Mouse (Mus musculus) liver, adult 2 months (tissue): ENCODE data around the gene Clba1. TPM values are rescaled to one million over a fixed set of nuclear protein-coding genes. Genes with fewer than 3 reads are reported as not detected.

ENCODE experiments used
- DNase-seq: peaks from one replicate; pipeline ENCODE4 v3.0.0-alpha.2; 2011; ENCODE audit warnings: low read depth, low spot score; ENCODE audit errors: extremely low read depth
- H3K27ac ChIP-seq: fragments of 200-500 bp; replicated peaks from 2 replicates; pipeline ENCODE4 v1.5.1; 2012; ENCODE audit warnings: low read depth, mild to moderate bottlenecking, control low read depth, inconsistent platforms, low read length; ENCODE audit not compliant: insufficient read depth
- H3K27me3 ChIP-seq: fragments of 200-500 bp; 2 replicates; pipeline ENCODE4 v1.6.1; 2012; ENCODE audit warnings: mild to moderate bottlenecking, moderate library complexity, low read length, inconsistent platforms; ENCODE audit not compliant: control insufficient read depth, insufficient read depth
- H3K36me3 ChIP-seq: fragments of 200-500 bp; 2 replicates; pipeline ENCODE4 v1.6.1; 2012; ENCODE audit warnings: low read length, inconsistent platforms; ENCODE audit not compliant: control insufficient read depth, insufficient read depth
- H3K4me1 ChIP-seq: fragments of 200-500 bp; 2 replicates; pipeline ENCODE4 v1.6.1; 2011; ENCODE audit warnings: low read length; ENCODE audit not compliant: control insufficient read depth, insufficient read depth
- H3K4me3 ChIP-seq: fragments of 200-500 bp; 2 replicates; pipeline ENCODE4 v1.5.1; 2011; ENCODE audit warnings: low read depth, mild to moderate bottlenecking, control low read depth, low read length, moderate library complexity; ENCODE audit not compliant: insufficient read depth
- H3K79me2 ChIP-seq: fragments of 200-500 bp; 2 replicates; pipeline ENCODE4 v1.6.1; 2012; ENCODE audit warnings: inconsistent platforms, mild to moderate bottlenecking, low read length, moderate library complexity; ENCODE audit not compliant: control insufficient read depth, insufficient read depth
- H3K9ac ChIP-seq: fragments of 200-500 bp; 2 replicates; pipeline ENCODE4 v1.6.1; 2012; ENCODE audit warnings: low read depth, mild to moderate bottlenecking, control low read depth, inconsistent platforms, low read length
- CTCF ChIP-seq: fragments of 200-500 bp; IDR thresholded peaks from 2 replicates; pipeline ENCODE4 v1.5.1; 2011; ENCODE audit warnings: low read depth, low read length, control low read depth
- POLR2A ChIP-seq: fragments of 200-500 bp; IDR thresholded peaks from 2 replicates; pipeline ENCODE4 v1.6.1; 2011; ENCODE audit warnings: low read length, control low read depth; ENCODE audit not compliant: insufficient read depth; ENCODE audit errors: extremely low read depth
- WGBS: fragments of 180-500 bp; shearing (Covaris S2); methylation state at CpG from one replicate; pipeline ENCODE4 v1.1.7; 2018; 5-methylcytosine and 5-hydroxymethylcytosine counted together
- polyA plus RNA-seq: library from polyadenylated mRNA; depleted of rRNA; stranded (reverse); fragments of >200 nt; gene quantifications from 2 replicates; pipeline ENCODE4 v1.2.3, GENCODE M21; 2012; rRNA removed
- total RNA-seq: library from RNA; depleted of rRNA; stranded (reverse); fragments of >200 nt; gene quantifications from 2 replicates; pipeline ENCODE4 v1.2.3, GENCODE M21; 2014; rRNA removed

Gene Clba1
- total and polyA plus RNA-seq, 2 experiments = 0.09 to 0.42 TPM

GRCm38 (mm10) chr12:112860765-112861164, 52.0 kb downstream of the Clba1 start:
- H3K4me3 ChIP-seq = no peak overlapping the region
- no peaks in the 10 kb centered on the region for H3K79me2 ChIP-seq
- no peaks in the 10 kb centered on the region for H3K4me1 ChIP-seq
- no peak overlapping the region for H3K9ac ChIP-seq
- H3K27me3 ChIP-seq = no peaks in the 10 kb centered on the region
- no peaks in the 10 kb centered on the region for H3K36me3 ChIP-seq
- no peak overlapping the region for H3K27ac ChIP-seq
- no peak for TF ChIP-seq POLR2A
- no peak for TF ChIP-seq CTCF
- WGBS = 97% methylated on average over 7 of the region's 7 CpGs
- DNase-seq = no peak

GRCm38 (mm10) chr12:112861911-112862321, 53.2 kb downstream of the Clba1 start:
- DNase-seq = no peak
- no peaks in the 10 kb centered on the region for H3K4me1 ChIP-seq
- H3K27ac ChIP-seq = no peak overlapping the region
- H3K79me2 ChIP-seq = no peaks in the 10 kb centered on the region
- no peak overlapping the region for H3K4me3 ChIP-seq
- H3K36me3 ChIP-seq = no peaks in the 10 kb centered on the region
- no peaks in the 10 kb centered on the region for H3K27me3 ChIP-seq
- H3K9ac ChIP-seq = no peak overlapping the region
- WGBS = 69% methylated on average over 9 of the region's 9 CpGs
- TF ChIP-seq POLR2A = no peak
- no peak for TF ChIP-seq CTCF

- Histone ChIP-seq H3K36me3 (no peaks in the 10 kb centered on the region), H3K4me3 (no peak overlapping the region), H3K79me2 (no peaks in the 10 kb centered on the region), H3K4me1 (no peaks in the 10 kb centered on the region), H3K9ac (no peak overlapping the region), H3K27me3 (no peaks in the 10 kb centered on the region), H3K27ac (no peak overlapping the region)
- TF ChIP-seq CTCF (no peak), POLR2A (no peak)
- no peak for DNase-seq
- WGBS = 78% methylated on average over 7 of the region's 7 CpGs
Observed at GRCm38 (mm10) chr12:112864804-112865203, 56.1 kb downstream of the Clba1 start.

Other genes with a start within 250 kb of the Clba1 start
- gene Inf2, start 220.2 kb upstream of the Clba1 start, total RNA-seq = 15.5 and 22.9 TPM in 2 replicates
- 24.6 and 30.7 TPM in 2 replicates for gene Inf2, start 220.2 kb upstream of the Clba1 start, polyA plus RNA-seq
- gene Adssl1, start 188.9 kb upstream of the Clba1 start, total RNA-seq = 20.5 and 21.7 TPM in 2 replicates
- 26.1 and 26.7 TPM in 2 replicates for gene Adssl1, start 188.9 kb upstream of the Clba1 start, polyA plus RNA-seq
- gene Siva1, start 164.3 kb upstream of the Clba1 start, total RNA-seq = 11.5 and 15.4 TPM in 2 replicates
- 12.8 and 14.9 TPM in 2 replicates for gene Siva1, start 164.3 kb upstream of the Clba1 start, polyA plus RNA-seq
- gene Akt1, start 134.1 kb upstream of the Clba1 start, total RNA-seq = 30.5 and 31.8 TPM in 2 replicates
- gene Akt1, start 134.1 kb upstream of the Clba1 start, polyA plus RNA-seq = 56.7 and 60.5 TPM in 2 replicates
- 0.83 and 1.9 TPM in 2 replicates for gene Zbtb42, start 130.1 kb upstream of the Clba1 start, total RNA-seq
- gene Zbtb42, start 130.1 kb upstream of the Clba1 start, polyA plus RNA-seq = 7.9 and 10.1 TPM in 2 replicates
- gene Cep170b, start 88.5 kb upstream of the Clba1 start, total RNA-seq = 7.9 and 9.5 TPM in 2 replicates
- gene Cep170b, start 88.5 kb upstream of the Clba1 start, polyA plus RNA-seq = 26.2 and 29.7 TPM in 2 replicates
- 8.5 and 9.5 TPM in 2 replicates for gene Pld4, start 48.3 kb upstream of the Clba1 start, total RNA-seq
- gene Pld4, start 48.3 kb upstream of the Clba1 start, polyA plus RNA-seq = 10.0 and 20.5 TPM in 2 replicates
- gene Ahnak2, start 6.3 kb upstream of the Clba1 start, total RNA-seq = 0.18 and 0.54 TPM in 2 replicates
- gene Ahnak2, start 6.3 kb upstream of the Clba1 start, polyA plus RNA-seq = 0.13 and 0.16 TPM in 2 replicates
- 3.5 and 4.0 TPM in 2 replicates for gene Cdca4, start 20.5 kb downstream of the Clba1 start, total RNA-seq
- gene Cdca4, start 20.5 kb downstream of the Clba1 start, polyA plus RNA-seq = 3.7 and 5.0 TPM in 2 replicates
- gene Gpr132, start 59.3 kb downstream of the Clba1 start, total RNA-seq = 0.09 and 0.47 TPM in 2 replicates
- 0.44 and 0.60 TPM in 2 replicates for gene Gpr132, start 59.3 kb downstream of the Clba1 start, polyA plus RNA-seq
- under 0.01 and 0.27 TPM in 2 replicates for gene Jag2, start 120.8 kb downstream of the Clba1 start, total RNA-seq
- 0.13 and 0.29 TPM in 2 replicates for gene Jag2, start 120.8 kb downstream of the Clba1 start, polyA plus RNA-seq
- gene Nudt14, start 133.2 kb downstream of the Clba1 start, total RNA-seq = 17.7 and 21.2 TPM in 2 replicates
- gene Nudt14, start 133.2 kb downstream of the Clba1 start, polyA plus RNA-seq = 29.3 and 36.3 TPM in 2 replicates
- gene Btbd6, start 167.5 kb downstream of the Clba1 start, total RNA-seq = 5.2 and 7.9 TPM in 2 replicates
- 17.8 and 18.9 TPM in 2 replicates for gene Btbd6, start 167.5 kb downstream of the Clba1 start, polyA plus RNA-seq
- gene Brf1, start 191.8 kb downstream of the Clba1 start, total RNA-seq = 17.1 and 19.6 TPM in 2 replicates
- gene Brf1, start 191.8 kb downstream of the Clba1 start, polyA plus RNA-seq = 26.2 and 31.5 TPM in 2 replicates
- 5.2 and 7.5 TPM in 2 replicates for gene Pacs2, start 205.6 kb downstream of the Clba1 start, total RNA-seq
- gene Pacs2, start 205.6 kb downstream of the Clba1 start, polyA plus RNA-seq = 11.8 and 15.3 TPM in 2 replicates